Mouse (Mus musculus) spleen, postnatal 14 days (tissue): ENCODE data around the gene Apol7a.
"Not testable (repeated sequence)": the region's sequence is repeated elsewhere in the genome, so short reads cannot be mapped to it uniquely, and the experiment has no call there.

Experiments used
- DNase-seq, 2 experiments: peaks; one replicate each; pipeline ENCODE4 v3.0.0; 2021 to 2022; ENCODE audit warnings: low spot score in 2 of 2

Gene Apol7a

DNA sequence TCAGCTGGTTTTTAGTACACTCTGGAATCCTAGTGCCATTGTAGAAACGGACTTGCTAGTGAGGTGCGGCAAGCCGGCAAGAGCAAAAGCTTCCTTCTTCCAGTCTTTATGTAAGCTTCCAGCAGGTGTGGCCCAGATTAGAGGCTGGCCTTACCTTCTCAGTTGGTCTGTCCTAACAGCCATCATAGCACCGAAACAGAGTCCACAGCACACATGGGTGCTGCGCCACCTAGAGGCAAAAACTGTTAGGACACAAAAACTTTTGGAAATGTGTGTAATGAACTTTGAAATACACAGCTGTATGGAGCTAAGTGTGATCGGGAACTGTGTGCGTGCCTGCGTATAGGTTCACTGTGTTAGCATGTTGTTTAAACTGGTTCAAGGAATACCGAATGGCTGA, at the start of gene Apol7a:
Gene Apol7a (minus strand): TSS at position 84 of the 400 bp plus-strand sequence.
- not testable (repeated sequence) for DNase-seq

DNA sequence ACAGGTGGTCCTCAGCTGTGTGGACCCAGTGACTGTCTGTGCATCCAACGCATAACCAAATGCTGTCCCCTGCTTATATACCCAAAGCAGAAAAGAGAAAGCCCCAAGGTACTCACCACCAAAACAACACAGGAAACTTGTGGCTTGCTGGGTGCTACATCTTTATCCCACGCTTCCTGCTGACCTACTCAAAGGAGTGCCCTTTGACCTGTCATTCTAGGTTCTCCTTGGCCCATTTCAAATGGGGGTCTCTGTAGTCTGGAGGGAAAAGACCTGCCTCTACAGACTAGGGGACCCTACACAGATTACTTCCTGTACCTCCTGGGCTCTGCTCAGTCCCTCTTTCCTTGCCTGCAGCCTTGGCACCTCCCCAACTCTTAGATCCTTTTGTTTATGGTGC, 48.5 kb upstream of the Apol7a start, which contains the start of gene Apol7b:
Gene Apol7b (minus strand): TSS at position 101 of the 400 bp plus-strand sequence.
- not testable (repeated sequence) for DNase-seq

GRCm38 (mm10) chr15:77445668-77446067, 46.8 kb upstream of the Apol7a start:
- DNase-seq = not testable (repeated sequence)

DNA sequence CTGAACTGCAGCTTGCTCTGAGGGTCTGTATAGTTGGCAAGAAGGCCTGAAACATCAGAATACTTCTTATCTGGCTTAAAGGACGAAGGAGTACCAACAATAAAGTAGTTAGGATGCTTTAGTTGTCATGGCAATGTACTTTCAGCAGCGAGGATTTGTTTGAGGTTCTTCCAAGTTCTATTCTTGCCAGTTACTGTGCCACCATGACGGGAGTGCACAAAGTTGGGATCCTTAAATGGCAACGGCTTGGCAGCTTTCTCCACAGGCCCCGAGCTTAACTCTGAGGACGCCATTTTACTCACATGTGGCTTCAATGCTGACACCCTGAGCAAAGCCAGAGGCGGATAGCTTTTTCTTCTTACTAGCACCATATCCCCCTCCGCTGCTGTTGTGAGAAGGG, 45.8 kb upstream of the Apol7a start:
- DNase-seq = not testable (repeated sequence)

GRCm38 (mm10) chr15:77428690-77429448, 30.0 kb upstream of the Apol7a start:
- DNase-seq = not testable (repeated sequence)

- not testable (repeated sequence) for DNase-seq
Measured at GRCm38 (mm10) chr15:77422925-77423324, 24.0 kb upstream of the Apol7a start.

- not testable (repeated sequence) for DNase-seq
Measured at GRCm38 (mm10) chr15:77419657-77420056, 20.7 kb upstream of the Apol7a start.

GRCm38 (mm10) chr15:77416655-77417333, 17.9 kb upstream of the Apol7a start:
- not testable (repeated sequence) for DNase-seq

- DNase-seq = not testable (repeated sequence)
Measured at GRCm38 (mm10) chr15:77415653-77416052, 16.7 kb upstream of the Apol7a start.

DNA sequence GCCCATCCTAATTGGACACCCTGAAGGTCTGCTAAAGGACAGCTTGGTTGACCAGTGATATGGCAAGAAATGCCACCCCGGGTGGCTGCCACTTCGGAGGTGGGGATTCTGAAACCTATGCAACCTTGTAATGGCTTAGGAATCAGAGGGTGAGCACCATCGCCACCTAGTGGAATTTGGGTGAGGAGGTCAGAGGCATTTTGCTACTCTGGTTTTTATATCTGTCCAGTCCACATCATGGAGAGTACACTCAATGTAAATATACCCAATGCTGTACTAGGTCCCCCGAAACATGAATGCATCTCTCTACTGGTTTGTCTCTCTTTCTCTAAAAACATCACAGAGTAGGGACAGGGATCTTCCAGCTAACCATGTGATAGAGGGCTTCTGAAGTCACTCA, 13.8 kb upstream of the Apol7a start:
- not testable (repeated sequence) for DNase-seq

- DNase-seq = not testable (repeated sequence)
Measured at GRCm38 (mm10) chr15:77411035-77411434, 12.1 kb upstream of the Apol7a start, which contains the start of gene Apol9a. Apol9a (minus strand) TSS chr15:77411135.

- not testable (repeated sequence) for DNase-seq
Measured at GRCm38 (mm10) chr15:77406370-77406769, 7.5 kb upstream of the Apol7a start.

GRCm38 (mm10) chr15:77397450-77398132, 1.3 kb downstream of the Apol7a start:
- DNase-seq = not testable (repeated sequence)

DNA sequence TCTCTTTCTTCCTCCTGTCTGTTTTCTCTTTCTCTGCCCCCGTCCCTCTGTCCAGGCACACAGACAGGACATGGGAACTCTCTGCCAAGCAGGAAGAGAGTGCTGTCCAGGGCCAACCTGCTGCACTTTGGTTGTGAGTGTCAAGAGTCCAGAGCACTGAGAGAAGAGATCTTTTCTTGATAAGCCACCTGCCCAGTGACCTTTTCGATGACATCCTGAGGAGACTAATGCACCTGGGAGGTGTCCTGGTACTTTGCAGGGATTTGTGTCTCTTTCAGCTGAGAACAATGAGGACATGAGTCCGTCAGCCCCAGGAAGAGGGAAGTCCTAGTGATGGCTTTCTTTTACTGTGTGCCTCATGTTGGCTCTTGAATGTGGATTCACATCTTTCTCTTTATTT, 5.1 kb downstream of the Apol7a start:
- not testable (repeated sequence) for DNase-seq

DNA sequence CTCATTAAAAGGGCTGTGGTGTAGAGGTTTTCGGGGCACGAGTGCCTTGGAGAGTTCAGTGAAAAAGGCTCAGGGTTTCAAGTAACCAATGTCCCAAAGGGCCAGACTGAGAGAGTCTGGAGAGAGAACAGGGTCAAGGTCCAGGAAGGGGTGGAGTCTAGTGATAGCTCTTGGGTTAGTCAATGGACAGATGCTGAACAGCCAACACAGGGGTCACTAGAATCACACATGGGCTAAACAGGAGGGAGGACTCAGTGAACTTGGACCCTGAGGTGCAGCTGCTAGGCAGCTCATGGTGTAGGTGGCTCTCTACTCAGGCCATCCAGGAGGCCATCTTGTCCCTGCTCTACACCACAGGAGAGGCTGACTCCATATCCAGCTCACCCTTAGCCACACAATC, 11.4 kb downstream of the Apol7a start:
- DNase-seq = no peak

GRCm38 (mm10) chr15:77384340-77385030, 14.4 kb downstream of the Apol7a start:
- no peak for DNase-seq

GRCm38 (mm10) chr15:77382880-77383279, 16.0 kb downstream of the Apol7a start:
- DNase-seq = no peak

- no peak for DNase-seq
Measured at GRCm38 (mm10) chr15:77382271-77382850, 16.5 kb downstream of the Apol7a start.

DNA sequence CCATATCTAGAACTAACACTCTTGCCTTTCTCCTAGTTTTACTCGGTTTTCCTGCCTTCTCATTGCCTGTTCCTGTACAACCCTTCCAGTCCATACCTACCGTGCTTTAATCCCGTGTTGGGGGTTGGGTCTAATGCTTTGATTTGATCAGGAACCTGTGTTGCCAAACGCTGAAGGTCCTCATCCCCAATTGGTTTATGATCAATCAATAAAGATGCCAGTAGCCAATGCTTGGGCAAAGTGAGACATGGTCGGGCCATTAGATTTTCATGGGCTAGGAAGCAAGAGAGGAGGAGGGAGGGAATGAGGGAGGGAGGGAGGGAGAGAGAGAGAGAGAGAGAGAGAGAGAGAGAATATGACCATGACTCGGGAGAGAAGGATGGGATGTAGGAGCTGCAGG, 17.4 kb downstream of the Apol7a start:
- no peak for DNase-seq

GRCm38 (mm10) chr15:77379921-77380320, 19.0 kb downstream of the Apol7a start:
- DNase-seq = no peak

DNA sequence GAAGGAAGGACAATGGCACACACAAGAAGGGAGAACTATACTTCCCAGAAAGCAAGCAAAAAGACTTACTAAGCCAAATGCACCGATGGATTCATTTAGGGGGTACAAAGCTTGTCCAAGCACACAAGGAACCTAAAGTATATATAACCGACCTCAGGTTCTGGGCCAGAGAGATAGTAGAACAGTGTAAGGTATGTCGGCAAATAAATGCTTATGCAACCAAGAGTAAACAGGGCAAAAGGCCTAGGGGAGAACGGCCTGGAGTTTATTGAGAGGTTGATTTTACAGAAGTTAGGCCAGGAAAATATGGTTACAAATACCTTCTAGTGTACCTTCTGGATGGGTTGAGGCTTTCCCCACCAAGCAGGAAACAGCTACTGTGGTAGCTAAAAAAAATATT, 21.5 kb downstream of the Apol7a start:
- DNase-seq = no peak
